Mouse (Mus musculus): ENCODE measurements around the gene Grik5. TPM values are rescaled to one million over a fixed set of nuclear protein-coding genes. Genes with fewer than 3 reads are reported as not detected.

Grik5 gene
- total RNA-seq, 2 experiments from 2014 or later: 6.6 to 8.1 TPM

GRCm38 (mm10) chr7:24964897-24965535 lies 107.1 kb downstream of the Grik5 start:
- ATAC-seq (replicated peaks; ENCODE audit: low FRiP score, poor library complexity, severe bottlenecking): 0 out of 2 replicates have a peak, but pooled peaks have one; percentile 60

GRCm38 (mm10) chr7:24964288-24964687 lies 107.9 kb downstream of the Grik5 start:
- no peak for ATAC-seq (replicated peaks; ENCODE audit: low FRiP score, poor library complexity, severe bottlenecking)

Other genes with a start within 250 kb of the Grik5 start
- not detected in 2 replicates for gene Gm9844, start 210.1 kb downstream of the Grik5 start, total RNA-seq (2015; ENCODE audit: low replicate concordance)
- gene Gm9844, start 210.1 kb downstream of the Grik5 start, total RNA-seq (2017; ENCODE audit: low replicate concordance): 1.4 TPM in 1 of 2 replicates, not detected in the other
- not detected in 2 replicates for gene Lypd4, start 202.4 kb downstream of the Grik5 start, total RNA-seq (2015; ENCODE audit: low replicate concordance)
- not detected in 2 replicates for gene Lypd4, start 202.4 kb downstream of the Grik5 start, total RNA-seq (2017; ENCODE audit: low replicate concordance)
- not detected in 2 replicates for gene Dmrtc2, start 202.3 kb downstream of the Grik5 start, total RNA-seq (2015; ENCODE audit: low replicate concordance)
- gene Dmrtc2, start 202.3 kb downstream of the Grik5 start, total RNA-seq (2017; ENCODE audit: low replicate concordance): not detected in 2 replicates
- 474 and 634 TPM in 2 replicates for gene Rps19, start 188.0 kb downstream of the Grik5 start, total RNA-seq (2015; ENCODE audit: low replicate concordance)
- 204 and 237 TPM in 2 replicates for gene Rps19, start 188.0 kb downstream of the Grik5 start, total RNA-seq (2017; ENCODE audit: low replicate concordance)
- 0.84 and 0.96 TPM in 2 replicates for gene Cd79a, start 175.0 kb downstream of the Grik5 start, total RNA-seq (2015; ENCODE audit: low replicate concordance)
- 0.43 TPM in 1 of 2 replicates, not detected in the other for gene Cd79a, start 175.0 kb downstream of the Grik5 start, total RNA-seq (2017; ENCODE audit: low replicate concordance)
- 39.7 and 42.3 TPM in 2 replicates for gene Arhgef1, start 169.4 kb downstream of the Grik5 start, total RNA-seq (2015; ENCODE audit: low replicate concordance)
- gene Arhgef1, start 169.4 kb downstream of the Grik5 start, total RNA-seq (2017; ENCODE audit: low replicate concordance): 25.0 and 31.2 TPM in 2 replicates
- gene Gm4881, start 127.9 kb downstream of the Grik5 start, total RNA-seq (2015; ENCODE audit: low replicate concordance): not detected in 2 replicates
- gene Gm4881, start 127.9 kb downstream of the Grik5 start, total RNA-seq (2017; ENCODE audit: low replicate concordance): not detected in 2 replicates
- 11.7 and 35.0 TPM in 2 replicates for gene Rabac1, start 99.6 kb downstream of the Grik5 start, total RNA-seq (2015; ENCODE audit: low replicate concordance)
- 11.0 and 11.3 TPM in 2 replicates for gene Rabac1, start 99.6 kb downstream of the Grik5 start, total RNA-seq (2017; ENCODE audit: low replicate concordance)
- 11.5 and 14.6 TPM in 2 replicates for gene Atp1a3, start 66.4 kb downstream of the Grik5 start, total RNA-seq (2015; ENCODE audit: low replicate concordance)
- 3.8 and 4.9 TPM in 2 replicates for gene Atp1a3, start 66.4 kb downstream of the Grik5 start, total RNA-seq (2017; ENCODE audit: low replicate concordance)
- 1.9 and 2.7 TPM in 2 replicates for gene Zfp574, start 221 bp upstream of the Grik5 start, total RNA-seq (2015; ENCODE audit: low replicate concordance)
- 2.0 and 2.1 TPM in 2 replicates for gene Zfp574, start 221 bp upstream of the Grik5 start, total RNA-seq (2017; ENCODE audit: low replicate concordance)
- gene Pou2f2, start 107.4 kb upstream of the Grik5 start, total RNA-seq (2015; ENCODE audit: low replicate concordance): 3.1 and 4.8 TPM in 2 replicates
- gene Pou2f2, start 107.4 kb upstream of the Grik5 start, total RNA-seq (2017; ENCODE audit: low replicate concordance): 0.56 and 1.2 TPM in 2 replicates
- gene Dedd2, start 148.3 kb upstream of the Grik5 start, total RNA-seq (2015; ENCODE audit: low replicate concordance): 53.8 and 59.1 TPM in 2 replicates
- gene Dedd2, start 148.3 kb upstream of the Grik5 start, total RNA-seq (2017; ENCODE audit: low replicate concordance): 164 and 194 TPM in 2 replicates
- 25.4 and 27.4 TPM in 2 replicates for gene Zfp526, start 149.1 kb upstream of the Grik5 start, total RNA-seq (2015; ENCODE audit: low replicate concordance)
- gene Zfp526, start 149.1 kb upstream of the Grik5 start, total RNA-seq (2017; ENCODE audit: low replicate concordance): 33.7 and 37.7 TPM in 2 replicates
- gene Gsk3a, start 165.5 kb upstream of the Grik5 start, total RNA-seq (2015; ENCODE audit: low replicate concordance): 35.2 and 39.5 TPM in 2 replicates
- gene Gsk3a, start 165.5 kb upstream of the Grik5 start, total RNA-seq (2017; ENCODE audit: low replicate concordance): 24.2 and 29.0 TPM in 2 replicates
- 3.3 and 3.6 TPM in 2 replicates for gene Erf, start 178.4 kb upstream of the Grik5 start, total RNA-seq (2015; ENCODE audit: low replicate concordance)
- gene Erf, start 178.4 kb upstream of the Grik5 start, total RNA-seq (2017; ENCODE audit: low replicate concordance): 2.4 and 2.6 TPM in 2 replicates
- gene Cic, start 195.4 kb upstream of the Grik5 start, total RNA-seq (2015; ENCODE audit: low replicate concordance): 60.2 and 77.4 TPM in 2 replicates
- 15.3 and 26.6 TPM in 2 replicates for gene Cic, start 195.4 kb upstream of the Grik5 start, total RNA-seq (2017; ENCODE audit: low replicate concordance)
- 1.9 and 2.9 TPM in 2 replicates for gene Pafah1b3, start 225.6 kb upstream of the Grik5 start, total RNA-seq (2015; ENCODE audit: low replicate concordance)
- 0.98 TPM in 1 of 2 replicates, not detected in the other for gene Pafah1b3, start 225.6 kb upstream of the Grik5 start, total RNA-seq (2017; ENCODE audit: low replicate concordance)
- not detected in 2 replicates for gene Prr19, start 229.1 kb upstream of the Grik5 start, total RNA-seq (2015; ENCODE audit: low replicate concordance)
- not detected in 2 replicates for gene Prr19, start 229.1 kb upstream of the Grik5 start, total RNA-seq (2017; ENCODE audit: low replicate concordance)
- not detected in 2 replicates for gene Tmem145, start 233.8 kb upstream of the Grik5 start, total RNA-seq (2015; ENCODE audit: low replicate concordance)
- gene Tmem145, start 233.8 kb upstream of the Grik5 start, total RNA-seq (2017; ENCODE audit: low replicate concordance): not detected in 2 replicates
- 0.19 and 0.42 TPM in 2 replicates for gene Megf8, start 244.8 kb upstream of the Grik5 start, total RNA-seq (2015; ENCODE audit: low replicate concordance)
- gene Megf8, start 244.8 kb upstream of the Grik5 start, total RNA-seq (2017; ENCODE audit: low replicate concordance): 0.14 TPM in 1 of 2 replicates, not detected in the other